Mouse (Mus musculus): ENCODE measurements around the gene Ddx27. TPM values are rescaled to one million over a fixed set of nuclear protein-coding genes. Genes with fewer than 3 reads are reported as not detected.
"Not testable (repeated sequence)": the region's sequence is repeated elsewhere in the genome, so short reads cannot be mapped to it uniquely, and the experiment has no call there.

Ddx27 gene
- polyA plus RNA-seq, 1 experiment from 2014 or later = 49.2 TPM

DNA sequence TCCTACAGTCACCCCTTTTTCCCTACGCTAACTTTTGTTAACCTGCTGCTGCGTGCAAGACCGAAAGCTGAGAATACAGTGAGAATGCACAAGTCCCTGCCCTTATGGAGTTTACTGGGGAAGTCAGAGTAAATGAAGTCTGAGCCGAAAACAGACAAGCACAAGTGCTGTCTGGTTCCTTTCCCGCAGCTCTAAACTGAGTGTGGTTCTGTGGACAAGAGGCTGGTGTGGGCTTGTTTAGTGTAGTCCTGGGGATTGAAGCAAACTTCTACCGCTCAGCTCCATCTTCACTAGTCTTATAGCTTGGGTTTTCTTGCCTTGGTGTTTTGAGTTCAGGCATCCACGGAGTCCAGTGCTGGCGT lies 18.5 kb upstream of the Ddx27 start:
- peak overlapping the region; percentile 60 for H3K4me2 ChIP-seq
- H3K9ac ChIP-seq = peak overlapping the region; percentile 50
- peak overlapping the region; percentile 79 for H3K4me3 ChIP-seq
- H3K4me1 ChIP-seq = peaks cover 37% of the 10 kb centered on the region
- 36% methylated on average over 8 of the region's 8 CpGs for WGBS
- no peaks in the 10 kb centered on the region for H3K27me3 ChIP-seq
- ATAC-seq (ENCODE audit: borderline replicate concordance, extremely low read depth, low FRiP score, low TSS enrichment) = peak; percentile 2; the same call in 1 of the 2 replicates
- no peaks in the 10 kb centered on the region for H3K36me3 ChIP-seq
- H3K9me3 ChIP-seq = no peaks in the 10 kb centered on the region
- peak overlapping the region; percentile 66 for H3K27ac ChIP-seq

DNA sequence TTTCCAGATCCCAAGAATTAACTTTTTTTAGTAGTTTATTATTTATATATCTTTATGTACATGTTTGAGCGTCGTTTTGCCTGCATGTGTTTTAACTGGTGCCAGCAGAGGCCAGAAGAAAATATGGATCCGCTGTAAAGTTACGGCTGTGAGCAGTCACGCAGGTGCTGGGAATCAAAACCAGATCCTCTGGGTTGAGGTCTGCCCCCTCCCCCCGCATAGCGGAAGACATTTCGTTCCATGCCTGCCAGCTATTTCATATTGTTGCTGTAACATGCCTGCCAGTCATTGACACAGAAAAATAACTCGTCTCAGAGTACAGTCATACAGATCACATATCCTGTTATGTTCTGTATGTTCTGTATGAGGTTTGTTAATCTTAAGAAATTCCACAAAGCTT lies 13.5 kb upstream of the Ddx27 start:
- H3K9ac ChIP-seq = no peak overlapping the region
- no peaks in the 10 kb centered on the region for H3K36me3 ChIP-seq
- H3K4me3 ChIP-seq = no peak overlapping the region
- no peak overlapping the region for H3K27ac ChIP-seq
- peaks cover 4% of the 10 kb centered on the region for H3K4me1 ChIP-seq
- WGBS = 65% methylated on average over 9 of the region's 9 CpGs
- H3K27me3 ChIP-seq = no peaks in the 10 kb centered on the region
- no peaks in the 10 kb centered on the region for H3K9me3 ChIP-seq
- ATAC-seq (ENCODE audit: borderline replicate concordance, extremely low read depth, low FRiP score, low TSS enrichment) = no peak
- H3K4me2 ChIP-seq = no peak overlapping the region

DNA sequence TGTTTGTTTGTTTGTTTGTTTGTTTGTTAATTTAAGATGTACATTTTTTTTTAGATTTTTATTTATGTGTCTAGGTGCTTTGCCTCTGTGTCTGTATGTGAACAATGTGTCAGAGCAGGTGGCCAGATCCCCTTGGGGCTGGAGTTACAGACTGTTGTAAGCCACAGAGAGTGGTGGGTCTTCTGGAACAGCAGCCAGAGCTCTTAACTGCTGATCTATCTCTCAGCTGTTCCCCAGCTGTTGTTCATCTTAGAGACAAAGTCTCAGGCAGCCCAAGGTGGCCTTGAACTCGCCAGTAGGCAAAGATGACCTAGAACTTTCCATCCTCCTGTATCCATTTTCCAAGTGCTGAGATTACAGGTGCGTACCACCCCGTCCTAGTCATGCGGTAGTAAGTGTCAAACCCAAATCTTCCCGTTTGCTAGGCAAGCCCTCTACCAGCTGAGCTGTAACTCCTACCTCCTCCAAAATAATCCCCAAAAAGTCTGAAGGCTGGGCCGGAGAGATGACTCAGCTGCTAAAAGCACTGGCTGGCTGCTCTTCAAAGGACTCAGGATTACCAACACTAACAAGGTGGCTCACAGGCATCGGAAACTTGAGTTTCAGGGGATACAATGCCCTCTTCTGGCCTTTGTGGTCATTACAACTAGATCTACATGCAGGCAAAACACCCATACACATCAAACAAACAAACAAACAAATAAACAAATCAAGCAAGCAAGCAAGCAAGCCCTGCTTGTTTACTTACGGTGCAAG lies 10.7 kb upstream of the Ddx27 start:
- ATAC-seq (ENCODE audit: borderline replicate concordance, extremely low read depth, low FRiP score, low TSS enrichment) = no peak
- Histone ChIP-seq H3K27me3 (no peaks in the 10 kb centered on the region), H3K4me3 (no peak overlapping the region), H3K36me3 (no peaks in the 10 kb centered on the region), H3K27ac (no peak overlapping the region), H3K4me1 (no peaks in the 10 kb centered on the region), H3K4me2 (no peak overlapping the region), H3K9me3 (no peaks in the 10 kb centered on the region), H3K9ac (no peak overlapping the region)
- whole genome bisulfite sequencing = 41% methylated on average over 8 of the region's 8 CpGs

DNA sequence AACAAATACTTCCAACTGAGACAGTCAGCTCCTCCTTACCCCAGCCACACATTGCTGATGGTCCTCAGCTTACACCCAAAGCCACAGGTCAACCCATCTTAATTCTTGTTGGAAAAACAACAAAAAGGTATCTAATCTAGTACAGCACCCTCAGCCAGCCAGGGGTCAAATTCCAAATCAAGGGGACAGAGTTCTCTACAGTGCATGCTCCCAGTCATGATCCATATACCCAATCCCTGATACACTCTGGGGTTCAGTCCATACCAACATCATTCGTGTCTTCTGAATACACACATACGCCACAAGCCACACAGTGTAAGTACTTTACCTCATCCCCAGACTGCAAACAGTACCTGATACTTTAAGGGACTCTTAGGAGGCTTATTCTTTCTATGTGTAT lies 8.6 kb upstream of the Ddx27 start:
- Histone ChIP-seq H3K27ac (no peak overlapping the region), H3K4me3 (no peak overlapping the region), H3K4me1 (no peaks in the 10 kb centered on the region), H3K36me3 (no peaks in the 10 kb centered on the region), H3K4me2 (no peak overlapping the region), H3K9ac (no peak overlapping the region), H3K27me3 (no peaks in the 10 kb centered on the region), H3K9me3 (no peaks in the 10 kb centered on the region)
- 75% methylated on average over 2 of the region's 2 CpGs for WGBS
- no peak for ATAC-seq (ENCODE audit: borderline replicate concordance, extremely low read depth, low FRiP score, low TSS enrichment)

DNA sequence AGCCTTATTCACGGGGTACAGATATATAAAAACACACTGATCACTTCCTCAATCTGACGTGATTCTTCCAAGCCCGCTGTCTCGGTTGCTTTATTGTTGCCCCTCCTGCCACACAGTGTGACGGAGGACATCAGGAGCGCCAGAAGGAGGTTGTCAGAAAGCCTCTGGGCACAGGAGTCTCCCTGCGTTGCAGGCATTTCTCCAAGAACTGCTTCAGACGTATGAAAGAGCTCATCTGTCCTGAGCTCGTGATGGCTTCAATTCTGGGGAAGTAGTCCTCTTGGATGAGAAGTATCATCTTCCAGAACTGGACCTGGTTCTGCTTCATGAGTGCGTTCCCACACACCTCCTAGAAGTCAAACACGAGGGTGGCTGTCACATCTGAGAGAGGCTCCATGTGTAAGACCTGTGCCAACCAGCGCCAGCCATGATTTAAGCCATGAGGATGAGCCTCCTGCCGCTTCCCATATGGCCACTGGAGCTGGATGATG lies 7.9 kb upstream of the Ddx27 start:
- Histone ChIP-seq H3K4me1 (no peaks in the 10 kb centered on the region), H3K4me3 (no peak overlapping the region), H3K4me2 (no peak overlapping the region), H3K9me3 (no peaks in the 10 kb centered on the region), H3K36me3 (no peaks in the 10 kb centered on the region), H3K9ac (no peak overlapping the region), H3K27me3 (no peaks in the 10 kb centered on the region), H3K27ac (no peak overlapping the region)
- no peak for ATAC-seq (ENCODE audit: borderline replicate concordance, extremely low read depth, low FRiP score, low TSS enrichment)
- 64% methylated on average over 13 of the region's 13 CpGs for WGBS

DNA sequence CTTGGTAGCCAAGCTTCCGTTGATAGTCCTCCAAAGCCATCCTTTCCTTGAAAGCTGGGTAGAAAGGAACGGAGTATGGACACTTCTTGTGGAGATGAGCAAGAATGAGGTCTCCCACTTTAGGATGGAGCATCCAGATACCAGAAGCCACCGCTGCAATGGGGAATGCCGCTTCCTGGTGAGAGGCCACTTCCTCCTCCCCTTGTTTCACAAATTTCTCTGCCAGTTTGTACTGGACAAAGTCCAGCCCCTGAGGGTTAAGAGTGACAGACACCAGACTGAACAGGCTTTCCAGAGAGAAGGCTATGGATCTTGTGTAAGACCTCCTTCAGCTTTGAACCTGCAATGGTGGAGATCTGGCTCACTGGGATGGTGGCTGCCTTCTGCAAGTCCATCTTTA lies 7.4 kb upstream of the Ddx27 start:
- not testable (repeated sequence) for H3K4me3 ChIP-seq; H3K4me1 ChIP-seq; H3K9ac ChIP-seq; H3K4me2 ChIP-seq; H3K9me3 ChIP-seq; H3K27ac ChIP-seq; ATAC-seq (ENCODE audit: borderline replicate concordance, extremely low read depth, low FRiP score, low TSS enrichment); H3K36me3 ChIP-seq; H3K27me3 ChIP-seq
- WGBS = 63% methylated on average over 4 of the region's 4 CpGs

DNA sequence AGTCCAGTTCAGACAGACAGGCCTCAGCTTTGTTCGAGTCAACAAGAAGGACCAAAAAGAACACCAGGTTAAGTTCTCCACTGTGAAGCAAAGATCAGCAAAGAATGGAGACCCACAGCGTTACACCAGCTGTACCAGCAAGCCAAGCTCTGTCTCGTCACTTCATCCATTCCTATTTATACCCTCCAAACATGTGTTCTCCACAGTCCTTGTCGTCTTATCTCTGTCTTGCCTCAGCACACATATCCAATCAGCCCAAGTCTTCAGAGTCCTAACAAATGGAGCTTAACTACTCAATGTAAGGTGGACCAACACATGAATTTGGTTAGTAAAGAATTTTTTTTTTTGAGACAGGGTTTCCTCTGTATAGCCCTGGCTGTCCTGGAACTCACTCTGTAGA lies 5.5 kb upstream of the Ddx27 start:
- H3K9ac ChIP-seq = no peak overlapping the region
- no peaks in the 10 kb centered on the region for H3K4me1 ChIP-seq
- no peak overlapping the region for H3K4me2 ChIP-seq
- H3K4me3 ChIP-seq = no peak overlapping the region
- H3K36me3 ChIP-seq = no peaks in the 10 kb centered on the region
- H3K9me3 ChIP-seq = no peaks in the 10 kb centered on the region
- H3K27me3 ChIP-seq = no peaks in the 10 kb centered on the region
- ATAC-seq (ENCODE audit: borderline replicate concordance, extremely low read depth, low FRiP score, low TSS enrichment) = no peak
- WGBS = 59% methylated on average over 4 of the region's 4 CpGs
- H3K27ac ChIP-seq = no peak overlapping the region

DNA sequence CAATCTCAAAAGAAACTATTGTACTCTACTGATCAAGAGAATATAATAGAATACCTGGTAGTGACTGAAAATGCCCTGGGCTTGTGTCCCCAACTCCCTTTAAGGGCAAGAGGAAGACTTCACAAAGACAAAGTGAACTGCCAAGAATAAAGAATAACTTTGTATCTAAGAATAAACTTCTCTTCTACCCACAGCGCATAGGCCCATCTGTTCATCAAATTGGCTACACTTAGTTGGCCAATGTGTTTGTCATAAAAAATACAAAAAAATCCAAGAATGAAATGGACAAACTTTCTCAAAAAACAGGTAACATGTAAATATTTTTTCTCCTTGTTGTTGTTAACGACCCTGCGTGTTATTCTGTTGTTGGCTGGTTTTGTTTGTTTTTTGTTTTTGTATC lies 4.4 kb upstream of the Ddx27 start:
- Histone ChIP-seq H3K4me1 (no peaks in the 10 kb centered on the region; the same call in 1 of the 2 replicates), H3K9me3 (no peaks in the 10 kb centered on the region), H3K4me2 (no peak overlapping the region), H3K9ac (no peak overlapping the region), H3K36me3 (no peaks in the 10 kb centered on the region), H3K27ac (no peak overlapping the region), H3K4me3 (no peak overlapping the region), H3K27me3 (no peaks in the 10 kb centered on the region)
- WGBS = 74% methylated on average over 3 of the region's 3 CpGs
- ATAC-seq (ENCODE audit: borderline replicate concordance, extremely low read depth, low FRiP score, low TSS enrichment) = no peak

DNA sequence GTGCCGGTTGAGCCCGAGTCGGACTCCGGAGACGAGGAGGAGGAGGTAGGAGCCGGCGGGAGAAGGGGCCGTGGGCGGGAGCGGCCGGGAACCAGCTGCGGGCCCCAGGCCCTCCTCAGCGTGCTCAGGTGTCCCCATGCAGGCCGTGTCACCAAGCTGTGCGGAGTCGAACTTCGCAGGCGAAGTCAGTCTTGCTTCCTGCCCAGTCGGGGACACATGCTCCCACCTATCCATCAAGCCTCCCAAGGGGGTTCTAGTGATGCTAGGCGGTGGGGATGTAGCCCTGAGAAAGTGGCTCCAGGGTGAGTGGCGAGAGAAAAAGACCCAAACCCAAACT lies 357 bp downstream of the Ddx27 start:
- ATAC-seq (ENCODE audit: borderline replicate concordance, extremely low read depth, low FRiP score, low TSS enrichment) = peak; percentile 69; the same call in 1 of the 2 replicates
- Histone ChIP-seq H3K9ac (peak overlapping the region; percentile 76), H3K27me3 (no peaks in the 10 kb centered on the region), H3K36me3 (peaks cover 22% of the 10 kb centered on the region), H3K4me3 (peak overlapping the region; percentile 90), H3K27ac (no peak overlapping the region), H3K4me2 (peak overlapping the region; percentile 81), H3K9me3 (no peaks in the 10 kb centered on the region), H3K4me1 (peaks cover 12% of the 10 kb centered on the region)
- WGBS = under 1% methylated on average over 21 of the region's 21 CpGs

DNA sequence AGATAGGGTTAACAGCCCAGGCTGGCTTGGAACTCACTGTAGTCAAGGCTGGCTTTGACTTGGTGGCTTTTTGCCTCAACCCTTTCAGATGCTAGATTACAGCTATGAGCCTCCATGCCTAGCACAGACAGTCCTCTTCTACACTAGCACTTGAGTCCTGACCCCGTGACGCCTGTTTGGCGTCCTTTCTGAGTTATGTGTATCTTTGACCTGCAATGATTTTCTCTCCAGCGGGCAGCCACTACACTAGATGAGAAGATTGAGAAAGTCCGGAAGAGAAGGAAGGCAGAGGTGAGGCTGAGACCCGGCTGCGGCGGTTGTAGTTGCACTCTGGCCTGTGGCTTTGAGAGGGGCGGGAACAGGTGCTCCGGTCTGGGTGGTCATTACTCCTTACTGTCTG lies 4.4 kb downstream of the Ddx27 start:
- Histone ChIP-seq H3K4me2 (no peak overlapping the region), H3K27ac (no peak overlapping the region), H3K4me3 (no peak overlapping the region), H3K36me3 (peaks cover 55% of the 10 kb centered on the region), H3K9ac (no peak overlapping the region), H3K4me1 (peaks cover 12% of the 10 kb centered on the region), H3K9me3 (no peaks in the 10 kb centered on the region), H3K27me3 (no peaks in the 10 kb centered on the region)
- 84% methylated on average over 10 of the region's 10 CpGs for WGBS
- no peak for ATAC-seq (ENCODE audit: borderline replicate concordance, extremely low read depth, low FRiP score, low TSS enrichment)

DNA sequence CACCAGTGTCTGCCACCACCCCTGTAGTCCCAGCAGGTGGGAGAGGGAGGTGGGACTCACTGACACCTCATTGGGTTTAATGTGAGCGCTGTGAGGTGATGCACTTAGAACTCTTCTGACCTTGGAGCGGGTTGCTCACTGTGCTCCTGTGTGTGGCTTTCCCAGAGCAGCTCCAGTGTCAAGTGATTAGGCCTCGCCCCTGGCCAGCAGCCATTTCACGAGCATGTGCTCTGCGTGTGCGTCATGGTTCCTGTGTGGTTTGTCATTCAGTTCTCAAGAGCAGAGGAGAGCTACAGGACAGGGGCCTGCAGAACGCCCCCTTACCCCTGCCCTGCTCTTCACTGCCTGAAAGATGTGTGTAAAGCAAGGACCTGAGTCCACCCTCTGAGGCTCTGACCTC lies 13.6 kb downstream of the Ddx27 start:
- Histone ChIP-seq H3K4me3 (no peak overlapping the region), H3K4me2 (no peak overlapping the region), H3K36me3 (peaks cover 88% of the 10 kb centered on the region), H3K27ac (no peak overlapping the region), H3K9me3 (no peaks in the 10 kb centered on the region), H3K9ac (no peak overlapping the region), H3K4me1 (no peaks in the 10 kb centered on the region), H3K27me3 (no peaks in the 10 kb centered on the region)
- no peak for ATAC-seq (ENCODE audit: borderline replicate concordance, extremely low read depth, low FRiP score, low TSS enrichment)
- 90% methylated on average over 7 of the region's 7 CpGs for WGBS

DNA sequence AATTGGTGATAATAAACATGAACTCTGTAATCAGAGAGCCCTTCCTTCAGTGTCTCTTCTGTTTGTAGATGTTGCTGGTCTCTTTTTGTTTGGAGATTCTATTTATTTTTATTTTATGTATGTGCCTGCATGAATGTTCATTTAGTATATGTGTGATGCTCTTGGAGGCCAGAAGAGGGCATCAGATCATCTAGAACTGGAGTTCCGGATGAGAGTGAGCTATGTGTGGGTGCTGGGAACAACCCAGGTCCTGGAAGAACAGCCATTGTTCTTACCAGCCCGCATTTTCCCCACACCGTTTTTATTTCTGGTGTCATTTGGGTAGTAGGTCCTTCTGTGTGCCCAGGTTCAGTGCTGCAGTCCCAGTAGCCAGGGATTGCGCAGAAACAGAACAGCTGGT lies 15.5 kb downstream of the Ddx27 start:
- no peaks in the 10 kb centered on the region for H3K4me1 ChIP-seq
- no peak overlapping the region for H3K4me3 ChIP-seq
- H3K27me3 ChIP-seq = no peaks in the 10 kb centered on the region
- no peak overlapping the region for H3K4me2 ChIP-seq
- WGBS = 89% methylated on average over 4 of the region's 4 CpGs
- H3K9me3 ChIP-seq = no peaks in the 10 kb centered on the region
- H3K27ac ChIP-seq = no peak overlapping the region
- peaks cover 92% of the 10 kb centered on the region for H3K36me3 ChIP-seq
- no peak for ATAC-seq (ENCODE audit: borderline replicate concordance, extremely low read depth, low FRiP score, low TSS enrichment)
- H3K9ac ChIP-seq = no peak overlapping the region

DNA sequence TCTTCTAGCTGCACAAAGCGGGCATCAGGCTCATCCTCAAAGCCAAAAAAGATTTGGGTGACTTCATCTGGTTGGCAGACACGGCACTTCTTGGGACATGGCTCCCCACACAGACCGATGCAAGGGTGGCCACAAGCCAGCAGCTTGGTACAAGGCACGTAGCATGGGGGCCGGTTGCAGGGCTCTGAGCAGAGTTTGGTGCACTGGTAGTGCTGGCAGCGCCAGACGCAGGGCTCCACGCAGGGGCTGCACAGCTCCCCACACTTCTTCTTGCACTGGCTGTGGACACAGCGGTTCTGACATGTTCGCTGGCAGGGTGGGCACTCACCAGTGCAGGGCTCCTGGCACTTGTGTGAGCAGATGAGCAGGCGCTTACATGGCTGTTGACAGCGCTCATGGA lies 22.7 kb downstream of the Ddx27 start:
- Histone ChIP-seq H3K9ac (no peak overlapping the region), H3K4me1 (no peaks in the 10 kb centered on the region), H3K4me3 (no peak overlapping the region), H3K27ac (no peak overlapping the region), H3K4me2 (no peak overlapping the region), H3K27me3 (no peaks in the 10 kb centered on the region), H3K9me3 (no peaks in the 10 kb centered on the region), H3K36me3 (peaks cover 97% of the 10 kb centered on the region)
- no peak; the same call in 1 of the 2 replicates for ATAC-seq (ENCODE audit: borderline replicate concordance, extremely low read depth, low FRiP score, low TSS enrichment)
- WGBS = 94% methylated on average over 12 of the region's 12 CpGs
